Mouse (Mus musculus) olfactory bulb, adult 2 months (tissue): ENCODE results near the gene Smdt1.
"Not testable (repeated sequence)": the region's sequence is repeated elsewhere in the genome, so short reads cannot be mapped to it uniquely, and the experiment has no call there.

ENCODE experiments used
- CTCF ChIP-seq: fragments of 200-500 bp; IDR thresholded peaks from 2 replicates; pipeline ENCODE4 v1.5.1; 2012; ENCODE audit warnings: low read depth, mild to moderate bottlenecking, low read length, moderate library complexity; ENCODE audit not compliant: insufficient read depth
- POLR2A ChIP-seq: fragments of 200-500 bp; IDR thresholded peaks from 2 replicates; pipeline ENCODE4 v1.6.1; 2012; ENCODE audit warnings: mild to moderate bottlenecking, low read depth, low read length, moderate library complexity; ENCODE audit not compliant: insufficient read depth

- not testable (repeated sequence) for TF ChIP-seq POLR2A, CTCF
Measured at GRCm38 (mm10) chr15:82389916-82390315, 51.2 kb downstream of the Smdt1 start.
